Mouse (Mus musculus) limb, embryonic 13.5 days (tissue): Measurements from ENCODE around the gene Vamp4. TPM values are rescaled to one million over a fixed set of nuclear protein-coding genes. Genes with fewer than 3 reads are reported as not detected.

Source experiments
- ATAC-seq: fragments of 200-750 bp; cut with Nextera tagmentation; 2 replicates; pipeline ENCODE4 v1.8.0; 2017; ENCODE audit warnings: low read depth, moderate number of reproducible peaks, moderate TSS enrichment; ENCODE audit not compliant: low FRiP score
- H3K27ac ChIP-seq: fragments of 300-500 bp; sonication (generic); 2 replicates; pipeline ENCODE4 v1.5.1; 2015; ENCODE audit warnings: inconsistent platforms, mild to moderate bottlenecking, moderate library complexity
- H3K27me3 ChIP-seq: fragments of 300-500 bp; sonication (generic); 2 replicates; pipeline ENCODE4 v1.6.1; 2015; ENCODE audit warnings: mild to moderate bottlenecking, inconsistent platforms
- H3K36me3 ChIP-seq: fragments of 300-500 bp; sonication (generic); 2 replicates; pipeline ENCODE4 v1.6.1; 2015; ENCODE audit warnings: inconsistent platforms, mild to moderate bottlenecking, moderate library complexity
- H3K4me1 ChIP-seq: fragments of 300-500 bp; sonication (generic); 2 replicates; pipeline ENCODE4 v1.6.1; 2015; ENCODE audit warnings: inconsistent platforms
- H3K4me2 ChIP-seq: fragments of 300-500 bp; sonication (generic); replicated peaks from 2 replicates; pipeline ENCODE4 v1.6.1; 2015; ENCODE audit warnings: inconsistent platforms, mild to moderate bottlenecking, moderate library complexity
- H3K4me3 ChIP-seq: fragments of 300-500 bp; sonication (generic); 2 replicates; pipeline ENCODE4 v1.5.1; 2015; ENCODE audit warnings: moderate library complexity, mild to moderate bottlenecking, inconsistent platforms
- H3K9ac ChIP-seq: fragments of 300-500 bp; sonication (generic); 2 replicates; pipeline ENCODE4 v1.6.1; 2015; ENCODE audit warnings: mild to moderate bottlenecking, inconsistent platforms
- H3K9me3 ChIP-seq: fragments of 300-500 bp; sonication (generic); 2 replicates; pipeline ENCODE4 v1.6.1; 2016; ENCODE audit warnings: inconsistent platforms
- WGBS: fragments of 180-500 bp; shearing (Covaris S2); methylation state at CpG from one replicate; pipeline ENCODE4 v1.1.7; 2015; 5-methylcytosine and 5-hydroxymethylcytosine counted together
- polyA plus RNA-seq: library from polyadenylated mRNA; unstranded; fragments of >200 nt; fragmentation: Nextera tagmentation; extraction: Ambion mirVana; gene quantifications from 2 replicates; pipeline ENCODE4 v1.2.1, GENCODE M21; 2015

Vamp4 gene
- polyA plus RNA-seq, 1 experiment from 2014 or later, result 88.7 TPM

GRCm38 (mm10) chr1:162552956-162553355 lies 17.4 kb upstream of the Vamp4 start:
- no peak for ATAC-seq
- 83% methylated on average over 9 of the region's 9 CpGs for WGBS
- Histone ChIP-seq H3K4me1 (0 out of 2 replicates have a peak, but pooled peaks cover 4% of the 10 kb centered on the region), H3K27ac (no peak overlapping the region), H3K4me3 (no peak overlapping the region), H3K9me3 (no peaks in the 10 kb centered on the region), H3K27me3 (no peaks in the 10 kb centered on the region), H3K36me3 (no peaks in the 10 kb centered on the region), H3K9ac (no peak overlapping the region), H3K4me2 (no peak overlapping the region)

GRCm38 (mm10) chr1:162554193-162554592 lies 16.1 kb upstream of the Vamp4 start:
- 79% methylated on average over 3 of the region's 3 CpGs for WGBS
- no peak for ATAC-seq
- no peak overlapping the region for H3K9ac ChIP-seq

DNA sequence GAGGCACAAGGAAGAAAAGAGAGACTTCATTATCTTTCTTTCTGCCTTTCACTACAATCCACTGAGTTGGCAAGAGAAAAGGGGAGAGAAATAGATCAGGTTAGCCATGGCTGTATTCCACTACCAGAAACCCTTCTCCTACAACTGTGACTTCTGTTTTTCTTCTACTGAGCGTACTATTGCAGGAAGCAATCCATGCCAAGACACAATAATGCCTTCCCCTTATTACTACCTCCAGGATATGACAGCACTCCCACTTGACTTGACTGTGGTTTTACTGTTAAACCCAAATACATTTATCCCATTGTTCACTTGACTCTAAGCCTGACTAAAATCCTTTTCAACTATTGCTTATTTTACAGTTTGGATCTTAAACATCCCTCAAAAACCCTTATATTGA lies 7.1 kb upstream of the Vamp4 start:
- no peaks in the 10 kb centered on the region for H3K27me3 ChIP-seq
- no peak overlapping the region for H3K9ac ChIP-seq
- WGBS, result 79% methylated on average over 1 of the region's 1 CpGs
- ATAC-seq, result no peak
- H3K27ac ChIP-seq, result no peak overlapping the region
- no peak overlapping the region for H3K4me2 ChIP-seq
- peaks cover 7% of the 10 kb centered on the region; the same call in 1 of the 2 replicates for H3K4me1 ChIP-seq
- no peaks in the 10 kb centered on the region for H3K9me3 ChIP-seq
- no peak overlapping the region for H3K4me3 ChIP-seq
- no peaks in the 10 kb centered on the region for H3K36me3 ChIP-seq

More at GRCm38 (mm10) chr1:162554193-162554592, 16.1 kb upstream of the Vamp4 start:
- H3K27ac ChIP-seq, result no peak overlapping the region
- no peaks in the 10 kb centered on the region for H3K27me3 ChIP-seq
- H3K4me2 ChIP-seq, result no peak overlapping the region
- no peak overlapping the region for H3K4me3 ChIP-seq
- 0 out of 2 replicates have a peak, but pooled peaks cover under 1% of the 10 kb centered on the region for H3K4me1 ChIP-seq
- no peaks in the 10 kb centered on the region for H3K36me3 ChIP-seq
- H3K9me3 ChIP-seq, result no peaks in the 10 kb centered on the region

- H3K4me3 ChIP-seq, result no peak overlapping the region
- H3K27ac ChIP-seq, result no peak overlapping the region
- no peaks in the 10 kb centered on the region for H3K9me3 ChIP-seq
- H3K36me3 ChIP-seq, result no peaks in the 10 kb centered on the region
- ATAC-seq, result no peak
- H3K27me3 ChIP-seq, result no peaks in the 10 kb centered on the region
- H3K4me1 ChIP-seq, result peaks cover 13% of the 10 kb centered on the region
- H3K9ac ChIP-seq, result no peak overlapping the region
- no peak overlapping the region for H3K4me2 ChIP-seq
- WGBS, result 58% methylated on average over 3 of the region's 3 CpGs
Measured at GRCm38 (mm10) chr1:162564992-162565391, 5.3 kb upstream of the Vamp4 start.

DNA sequence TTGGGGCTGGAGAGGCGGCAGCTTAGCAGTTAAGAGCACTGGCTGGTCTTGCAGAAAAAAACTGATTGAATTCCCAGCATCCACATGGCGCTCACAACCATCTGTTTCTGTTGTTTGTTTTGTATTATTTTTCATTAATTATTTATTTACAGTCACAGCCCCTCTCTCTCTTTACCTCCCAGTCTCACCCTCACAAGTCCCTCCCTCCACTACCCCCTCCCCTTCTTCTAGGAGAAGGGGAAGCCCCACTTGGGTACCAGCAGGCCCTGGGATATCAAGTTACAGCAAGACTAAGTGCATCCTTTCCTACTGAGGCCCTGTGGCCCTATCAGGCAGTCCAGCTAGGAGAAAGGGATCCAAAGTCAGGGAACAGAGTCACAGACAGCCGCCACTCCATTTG lies 3.0 kb upstream of the Vamp4 start:
- Histone ChIP-seq H3K9me3 (no peaks in the 10 kb centered on the region), H3K4me1 (peaks cover 19% of the 10 kb centered on the region), H3K27ac (no peak overlapping the region), H3K4me3 (no peak overlapping the region), H3K4me2 (no peak overlapping the region), H3K36me3 (no peaks in the 10 kb centered on the region), H3K9ac (no peak overlapping the region), H3K27me3 (no peaks in the 10 kb centered on the region)
- 33% methylated on average over 3 of the region's 3 CpGs for WGBS
- ATAC-seq, result no peak

DNA sequence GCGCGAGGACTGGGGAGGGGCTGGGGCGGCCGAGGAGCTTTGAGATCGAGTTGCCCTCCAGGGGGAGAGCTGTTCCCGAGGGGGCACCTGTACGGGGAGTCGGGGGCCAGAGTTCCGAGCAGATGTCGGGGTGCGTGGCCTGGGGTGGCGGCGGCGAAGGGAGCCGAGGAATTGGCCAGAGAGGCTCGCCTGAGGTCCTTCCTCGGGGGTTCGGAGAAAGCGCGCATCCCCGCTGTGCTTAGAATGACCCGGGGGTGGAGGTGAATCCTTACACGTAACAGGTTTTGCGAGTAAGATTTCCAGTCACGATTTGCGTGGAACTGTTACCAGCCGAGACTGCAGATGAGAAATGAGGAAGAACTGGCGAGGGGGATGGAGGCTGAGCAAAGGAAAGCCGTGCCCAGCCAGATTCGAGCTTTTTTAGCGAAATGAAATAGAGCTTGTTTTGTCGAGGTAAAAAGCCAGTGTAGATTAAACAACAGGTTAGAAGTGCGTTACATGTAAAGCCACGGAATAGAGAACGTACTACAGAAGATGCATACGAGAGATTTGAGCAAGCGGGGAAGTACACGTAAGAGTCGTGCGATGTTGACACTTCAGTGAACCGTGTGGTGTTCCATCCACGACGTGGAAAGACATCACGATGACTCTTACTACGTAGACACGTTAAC lies 751 bp downstream of the Vamp4 start:
- Histone ChIP-seq H3K9ac (peak overlapping the region; percentile 94), H3K4me2 (peak overlapping the region; percentile 62), H3K9me3 (peaks cover 5% of the 10 kb centered on the region), H3K4me3 (peak overlapping the region; percentile 92), H3K4me1 (peaks cover 19% of the 10 kb centered on the region), H3K27me3 (no peaks in the 10 kb centered on the region), H3K36me3 (peaks cover 18% of the 10 kb centered on the region), H3K27ac (peak overlapping the region; percentile 92)
- WGBS, result under 1% methylated on average over 46 of the region's 46 CpGs
- no peak; the same call in 1 of the 2 replicates for ATAC-seq

GRCm38 (mm10) chr1:162575098-162575497 lies 4.8 kb downstream of the Vamp4 start:
- H3K4me3 ChIP-seq, result no peak overlapping the region
- 92% methylated on average over 3 of the region's 3 CpGs for WGBS
- no peak overlapping the region for H3K27ac ChIP-seq
- H3K27me3 ChIP-seq, result no peaks in the 10 kb centered on the region
- no peak for ATAC-seq
- peaks cover 49% of the 10 kb centered on the region for H3K36me3 ChIP-seq
- peaks cover 5% of the 10 kb centered on the region for H3K9me3 ChIP-seq
- H3K4me1 ChIP-seq, result peaks cover 6% of the 10 kb centered on the region; the same call in 1 of the 2 replicates
- no peak overlapping the region for H3K4me2 ChIP-seq
- no peak overlapping the region for H3K9ac ChIP-seq

DNA sequence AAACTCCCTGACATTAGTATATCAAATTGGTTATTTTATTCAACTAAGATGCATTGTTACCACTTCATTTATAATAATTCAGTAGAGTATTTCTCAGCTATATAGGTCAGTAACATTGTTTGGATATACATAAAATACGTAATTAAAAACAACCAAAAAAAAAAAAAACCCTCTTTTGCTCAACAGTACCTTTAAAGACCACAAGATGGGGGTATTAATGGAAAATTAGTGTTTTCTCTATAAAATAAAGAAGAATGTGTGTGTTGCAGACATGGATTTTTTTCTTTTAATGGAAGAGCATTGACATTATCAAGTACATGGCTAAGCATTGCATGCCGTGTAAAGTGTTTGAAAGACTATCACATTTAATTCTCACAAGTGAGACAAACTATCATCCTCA lies 12.6 kb downstream of the Vamp4 start:
- Histone ChIP-seq H3K4me1 (no peaks in the 10 kb centered on the region), H3K36me3 (peaks cover 47% of the 10 kb centered on the region), H3K9me3 (no peaks in the 10 kb centered on the region), H3K27ac (no peak overlapping the region), H3K4me3 (no peak overlapping the region), H3K4me2 (no peak overlapping the region), H3K27me3 (no peaks in the 10 kb centered on the region), H3K9ac (no peak overlapping the region)
- no peak for ATAC-seq
- WGBS, result 83% methylated on average over 2 of the region's 2 CpGs

DNA sequence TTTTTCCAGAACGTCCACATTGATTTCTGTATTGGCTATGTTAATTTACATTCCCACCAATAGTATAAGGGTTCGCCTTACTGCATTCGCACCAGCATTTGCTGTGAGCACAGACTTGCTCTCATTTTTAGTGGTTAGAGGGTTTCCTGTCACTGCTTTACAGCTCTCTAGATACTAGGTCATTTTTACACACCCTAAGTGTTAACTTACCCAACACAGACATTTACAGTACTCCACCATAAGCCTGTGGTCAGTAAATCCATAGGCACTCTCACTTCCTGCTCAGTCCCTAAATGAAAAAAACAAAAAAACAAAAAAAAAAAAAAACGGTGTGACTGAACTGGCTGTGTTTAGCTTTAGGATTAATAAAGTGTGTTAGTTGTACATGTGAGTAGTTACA lies 16.0 kb downstream of the Vamp4 start:
- Histone ChIP-seq H3K36me3 (peaks cover 40% of the 10 kb centered on the region), H3K4me1 (no peaks in the 10 kb centered on the region), H3K9ac (no peak overlapping the region), H3K27me3 (no peaks in the 10 kb centered on the region), H3K4me3 (no peak overlapping the region), H3K4me2 (no peak overlapping the region), H3K9me3 (no peaks in the 10 kb centered on the region), H3K27ac (no peak overlapping the region)
- 82% methylated on average over 4 of the region's 4 CpGs for WGBS
- no peak for ATAC-seq

GRCm38 (mm10) chr1:162588606-162589005 lies 18.3 kb downstream of the Vamp4 start:
- ATAC-seq, result no peak
- Histone ChIP-seq H3K9ac (no peak overlapping the region), H3K27me3 (no peaks in the 10 kb centered on the region), H3K9me3 (no peaks in the 10 kb centered on the region), H3K27ac (no peak overlapping the region), H3K36me3 (peaks cover 42% of the 10 kb centered on the region), H3K4me1 (no peaks in the 10 kb centered on the region), H3K4me3 (no peak overlapping the region), H3K4me2 (no peak overlapping the region)
- 81% methylated on average over 3 of the region's 3 CpGs for WGBS

DNA sequence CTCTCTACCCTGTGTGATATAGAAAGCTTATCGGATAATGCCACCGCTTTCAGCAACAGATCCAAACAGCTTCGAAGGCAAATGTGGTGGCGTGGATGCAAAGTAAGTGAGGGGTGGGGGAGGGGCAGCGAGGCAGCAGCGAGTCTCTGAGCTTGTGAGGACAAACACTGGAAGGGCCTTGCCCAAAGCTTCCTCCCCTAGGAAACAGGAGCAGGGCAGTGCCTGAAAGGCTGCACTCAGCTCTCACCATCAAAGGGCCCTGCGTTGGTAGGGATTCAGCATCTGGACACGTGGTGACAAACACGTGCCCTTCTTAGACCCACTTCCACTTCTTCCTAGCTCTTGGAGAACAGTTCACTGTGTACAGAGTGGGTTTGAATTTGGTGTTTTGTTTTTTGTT lies 19.1 kb downstream of the Vamp4 start:
- WGBS, result 12% methylated on average over 9 of the region's 9 CpGs
- Histone ChIP-seq H3K4me3 (no peak overlapping the region), H3K4me2 (no peak overlapping the region), H3K27ac (no peak overlapping the region), H3K9me3 (no peaks in the 10 kb centered on the region), H3K36me3 (peaks cover 40% of the 10 kb centered on the region), H3K27me3 (no peaks in the 10 kb centered on the region), H3K4me1 (no peaks in the 10 kb centered on the region), H3K9ac (no peak overlapping the region)
- ATAC-seq, result no peak

- Histone ChIP-seq H3K4me2 (no peak overlapping the region), H3K36me3 (peaks cover 39% of the 10 kb centered on the region), H3K27me3 (no peaks in the 10 kb centered on the region), H3K27ac (no peak overlapping the region), H3K4me1 (no peaks in the 10 kb centered on the region), H3K4me3 (no peak overlapping the region), H3K9ac (no peak overlapping the region), H3K9me3 (no peaks in the 10 kb centered on the region)
- no peak for ATAC-seq
- WGBS, result 79% methylated on average over 8 of the region's 8 CpGs
Measured at GRCm38 (mm10) chr1:162590415-162590997, 20.2 kb downstream of the Vamp4 start.
